Mouse (Mus musculus): ENCODE results near the gene Sfmbt1. TPM values are rescaled to one million over a fixed set of nuclear protein-coding genes. Genes with fewer than 3 reads are reported as not detected.
"Not testable (repeated sequence)": the region's sequence is repeated elsewhere in the genome, so short reads cannot be mapped to it uniquely, and the experiment has no call there.

The Sfmbt1 gene
- polyA plus RNA-seq, 1 experiment from 2014 or later = 23.2 TPM

GRCm38 (mm10) chr14:30697407-30698052 lies 17.1 kb upstream of the Sfmbt1 start:
- H3K4me2 ChIP-seq (replicated peaks) = no peak overlapping the region
- no peaks in the 10 kb centered on the region for H3K9me3 ChIP-seq
- H3K36me3 ChIP-seq = no peaks in the 10 kb centered on the region
- 0 out of 2 replicates have a peak overlapping the region, but pooled peaks have one; percentile 42 for H3K27ac ChIP-seq (replicated peaks)
- H3K4me1 ChIP-seq = peaks cover 5% of the 10 kb centered on the region; the same call in 1 of the 2 replicates
- peak; percentile 42; the same call in 1 of the 2 replicates for ATAC-seq (replicated peaks)
- H3K27me3 ChIP-seq = no peaks in the 10 kb centered on the region
- WGBS = 59% methylated on average over 15 of the region's 15 CpGs
- no peak overlapping the region for H3K9ac ChIP-seq (replicated peaks)
- no peak overlapping the region for H3K4me3 ChIP-seq

GRCm38 (mm10) chr14:30699656-30700055 lies 15.0 kb upstream of the Sfmbt1 start:
- Histone ChIP-seq H3K9ac (replicated peaks) (no peak overlapping the region), H3K9me3 (no peaks in the 10 kb centered on the region), H3K4me1 (peaks cover 5% of the 10 kb centered on the region; the same call in 1 of the 2 replicates), H3K36me3 (no peaks in the 10 kb centered on the region), H3K4me3 (no peak overlapping the region), H3K27me3 (no peaks in the 10 kb centered on the region), H3K27ac (replicated peaks) (no peak overlapping the region), H3K4me2 (replicated peaks) (no peak overlapping the region)
- 0 out of 2 replicates have a peak, but pooled peaks have one; percentile 13 for ATAC-seq (replicated peaks)
- 37% methylated on average over 8 of the region's 8 CpGs for WGBS

GRCm38 (mm10) chr14:30702512-30702911 lies 12.1 kb upstream of the Sfmbt1 start:
- no peak for ATAC-seq (replicated peaks)
- no peak overlapping the region for H3K9ac ChIP-seq (replicated peaks)
- H3K36me3 ChIP-seq = no peaks in the 10 kb centered on the region
- H3K27ac ChIP-seq (replicated peaks) = no peak overlapping the region
- 59% methylated on average over 5 of the region's 5 CpGs for WGBS
- no peak overlapping the region for H3K4me2 ChIP-seq (replicated peaks)
- H3K9me3 ChIP-seq = no peaks in the 10 kb centered on the region
- no peaks in the 10 kb centered on the region for H3K27me3 ChIP-seq
- no peaks in the 10 kb centered on the region; the same call in 1 of the 2 replicates for H3K4me1 ChIP-seq
- no peak overlapping the region for H3K4me3 ChIP-seq

- Histone ChIP-seq H3K27me3 (no peaks in the 10 kb centered on the region), H3K27ac (replicated peaks) (no peak overlapping the region), H3K9ac (replicated peaks) (no peak overlapping the region), H3K9me3 (no peaks in the 10 kb centered on the region), H3K36me3 (no peaks in the 10 kb centered on the region), H3K4me1 (no peaks in the 10 kb centered on the region), H3K4me2 (replicated peaks) (no peak overlapping the region), H3K4me3 (no peak overlapping the region)
- no peak for ATAC-seq (replicated peaks)
- WGBS = 86% methylated on average over 5 of the region's 5 CpGs
Measured at GRCm38 (mm10) chr14:30703079-30703478, 11.6 kb upstream of the Sfmbt1 start.

- Histone ChIP-seq H3K36me3 (no peaks in the 10 kb centered on the region), H3K4me1 (no peaks in the 10 kb centered on the region), H3K9ac (replicated peaks) (no peak overlapping the region), H3K27ac (replicated peaks) (no peak overlapping the region), H3K4me2 (replicated peaks) (no peak overlapping the region), H3K27me3 (no peaks in the 10 kb centered on the region), H3K4me3 (no peak overlapping the region), H3K9me3 (no peaks in the 10 kb centered on the region)
- no peak for ATAC-seq (replicated peaks)
- 77% methylated on average over 8 of the region's 8 CpGs for WGBS
Measured at GRCm38 (mm10) chr14:30704098-30704855, 10.4 kb upstream of the Sfmbt1 start.

- ATAC-seq (replicated peaks) = no peak
- no peak overlapping the region for H3K4me2 ChIP-seq (replicated peaks)
- no peaks in the 10 kb centered on the region for H3K9me3 ChIP-seq
- H3K36me3 ChIP-seq = no peaks in the 10 kb centered on the region
- no peak overlapping the region for H3K27ac ChIP-seq (replicated peaks)
- H3K27me3 ChIP-seq = no peaks in the 10 kb centered on the region
- no peak overlapping the region for H3K9ac ChIP-seq (replicated peaks)
- H3K4me1 ChIP-seq = peaks cover 4% of the 10 kb centered on the region
- 95% methylated on average over 2 of the region's 2 CpGs for WGBS
- no peak overlapping the region for H3K4me3 ChIP-seq
Measured at GRCm38 (mm10) chr14:30711892-30712291, 2.8 kb upstream of the Sfmbt1 start.

GRCm38 (mm10) chr14:30713769-30714168 lies 880 bp upstream of the Sfmbt1 start:
- 92% methylated on average over 1 of the region's 1 CpGs for WGBS
- no peak for ATAC-seq (replicated peaks)
- H3K27ac ChIP-seq (replicated peaks) = no peak overlapping the region

GRCm38 (mm10) chr14:30715618-30716050 lies 985 bp downstream of the Sfmbt1 start:
- peak overlapping the region; percentile 67 for H3K4me2 ChIP-seq (replicated peaks)
- no peaks in the 10 kb centered on the region for H3K27me3 ChIP-seq
- no peaks in the 10 kb centered on the region for H3K9me3 ChIP-seq
- 0% methylated on average over 39 of the region's 68 CpGs for WGBS
- H3K4me1 ChIP-seq = peaks cover 11% of the 10 kb centered on the region
- ATAC-seq (replicated peaks) = peak; percentile 92
- peak overlapping the region; percentile 75 for H3K9ac ChIP-seq (replicated peaks)
- H3K4me3 ChIP-seq = peak overlapping the region; percentile 86
- peak overlapping the region; percentile 93 for H3K27ac ChIP-seq (replicated peaks)
- no peaks in the 10 kb centered on the region for H3K36me3 ChIP-seq

More at GRCm38 (mm10) chr14:30713769-30714168, 880 bp upstream of the Sfmbt1 start:
- Histone ChIP-seq H3K4me2 (replicated peaks) (no peak overlapping the region), H3K4me3 (no peak overlapping the region), H3K27me3 (no peaks in the 10 kb centered on the region), H3K4me1 (peaks cover 11% of the 10 kb centered on the region), H3K9ac (replicated peaks) (no peak overlapping the region), H3K36me3 (no peaks in the 10 kb centered on the region), H3K9me3 (no peaks in the 10 kb centered on the region)

GRCm38 (mm10) chr14:30716051-30716952 lies 1.7 kb downstream of the Sfmbt1 start:
- WGBS = under 1% methylated on average over 62 of the region's 106 CpGs
- Histone ChIP-seq H3K9me3 (no peaks in the 10 kb centered on the region), H3K4me3 (peak overlapping the region; percentile 86), H3K4me1 (peaks cover 11% of the 10 kb centered on the region), H3K9ac (replicated peaks) (peak overlapping the region; percentile 75), H3K4me2 (replicated peaks) (peak overlapping the region; percentile 67), H3K36me3 (no peaks in the 10 kb centered on the region), H3K27me3 (no peaks in the 10 kb centered on the region), H3K27ac (replicated peaks) (peak overlapping the region; percentile 93)
- ATAC-seq (replicated peaks) = peak; percentile 58

GRCm38 (mm10) chr14:30716953-30717285 lies 2.3 kb downstream of the Sfmbt1 start:
- peak overlapping the region; percentile 86 for H3K4me3 ChIP-seq
- H3K27me3 ChIP-seq = no peaks in the 10 kb centered on the region
- H3K36me3 ChIP-seq = no peaks in the 10 kb centered on the region
- no peaks in the 10 kb centered on the region for H3K9me3 ChIP-seq
- no peak overlapping the region for H3K27ac ChIP-seq (replicated peaks)
- H3K9ac ChIP-seq (replicated peaks) = peak overlapping the region; percentile 75
- H3K4me2 ChIP-seq (replicated peaks) = peak overlapping the region; percentile 67
- WGBS = 1% methylated on average over 7 of the region's 7 CpGs
- H3K4me1 ChIP-seq = peaks cover 11% of the 10 kb centered on the region
- ATAC-seq (replicated peaks) = no peak

- not testable (repeated sequence) for H3K4me3 ChIP-seq; H3K4me2 ChIP-seq (replicated peaks); H3K27ac ChIP-seq (replicated peaks); ATAC-seq (replicated peaks); H3K9ac ChIP-seq (replicated peaks); H3K36me3 ChIP-seq; H3K27me3 ChIP-seq; H3K9me3 ChIP-seq
- 91% methylated on average over 1 of the region's 1 CpGs for WGBS
- H3K4me1 ChIP-seq = peaks cover 11% of the 10 kb centered on the region
Measured at GRCm38 (mm10) chr14:30718696-30719095, 4.0 kb downstream of the Sfmbt1 start.

- H3K4me2 ChIP-seq (replicated peaks) = no peak overlapping the region
- H3K9ac ChIP-seq (replicated peaks) = no peak overlapping the region
- no peak overlapping the region for H3K4me3 ChIP-seq
- WGBS = 68% methylated on average over 1 of the region's 1 CpGs
- peaks cover 11% of the 10 kb centered on the region for H3K4me1 ChIP-seq
- H3K9me3 ChIP-seq = no peaks in the 10 kb centered on the region
- H3K27ac ChIP-seq (replicated peaks) = no peak overlapping the region
- no peaks in the 10 kb centered on the region for H3K27me3 ChIP-seq
- ATAC-seq (replicated peaks) = no peak
- H3K36me3 ChIP-seq = no peaks in the 10 kb centered on the region
Measured at GRCm38 (mm10) chr14:30719514-30719913, 4.9 kb downstream of the Sfmbt1 start.

Measured in forebrain, embryonic 15.5 days (tissue).